Mouse (Mus musculus) right cerebral cortex, adult 18-20 months (tissue): ENCODE measurements around the gene Pccb.

ENCODE experiments used
- DNase-seq: peaks from one replicate; pipeline ENCODE4 v3.0.0; 2022; ENCODE audit warnings: mixed read lengths

The Pccb gene

DNA sequence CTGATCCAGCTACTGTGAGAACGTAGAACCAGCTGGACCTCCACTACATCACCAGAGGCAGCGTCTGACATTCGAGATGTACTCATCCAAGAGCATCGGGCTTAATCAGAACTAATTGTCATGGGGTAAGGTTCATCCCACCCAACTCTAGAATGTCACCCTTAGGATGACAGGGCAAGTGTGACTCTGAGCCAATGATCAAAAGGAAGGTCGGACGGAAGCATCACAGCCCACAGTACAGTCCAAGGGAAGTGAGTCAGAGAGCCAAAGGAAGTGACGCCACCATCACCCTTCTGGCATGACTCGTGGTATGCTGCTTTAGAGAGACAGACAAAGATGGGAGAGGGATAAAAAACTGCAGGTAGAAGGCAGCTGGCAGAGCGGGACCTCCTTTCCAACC lies 7.6 kb upstream of the Pccb start:
- no peak for DNase-seq

DNA sequence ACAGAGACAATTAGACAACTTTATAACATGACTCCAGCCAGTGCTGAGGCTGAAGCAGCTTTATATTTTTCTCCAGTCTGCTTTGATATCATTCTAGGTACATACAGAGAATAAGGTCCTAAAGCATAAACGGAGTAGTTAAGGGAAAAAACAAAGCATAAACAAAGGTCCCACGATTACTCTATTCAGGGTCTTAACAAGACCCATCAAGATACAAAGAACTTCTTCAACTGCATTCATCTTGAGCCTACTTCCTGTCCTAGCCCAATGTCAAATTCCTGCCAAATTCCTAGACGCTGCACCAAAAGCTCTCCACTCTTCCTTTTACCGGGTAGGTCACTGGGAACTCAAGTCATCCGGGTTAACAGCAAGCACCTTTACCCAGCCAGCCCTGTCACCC lies 6.8 kb upstream of the Pccb start:
- DNase-seq, result no peak

- DNase-seq, result no peak
These were observed 3.9 kb upstream of the Pccb start for GRCm38 (mm10) chr9:101038634-101039033.

- no peak for DNase-seq
These were observed 2.7 kb upstream of the Pccb start for GRCm38 (mm10) chr9:101037396-101037795.

DNA sequence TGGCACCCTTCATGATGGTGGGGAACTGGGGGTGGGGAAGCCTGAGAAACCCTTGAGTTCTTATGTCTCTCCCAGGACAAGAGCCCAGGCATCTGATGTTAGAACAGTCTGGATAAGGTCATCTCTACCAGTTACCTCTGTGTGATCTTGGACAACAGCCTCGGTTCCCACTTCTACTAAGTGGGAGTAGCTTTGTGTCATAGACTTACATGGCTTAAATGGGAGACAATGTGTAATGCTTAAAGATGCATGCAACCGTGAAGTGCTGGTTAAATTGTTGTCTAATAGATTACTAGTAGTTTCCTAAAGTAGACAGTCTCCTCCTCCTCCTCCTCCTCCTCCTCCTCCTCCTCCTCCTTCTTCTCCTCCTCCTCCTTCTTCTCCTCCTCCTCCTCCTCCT lies 2.2 kb upstream of the Pccb start:
- DNase-seq, result no peak

DNA sequence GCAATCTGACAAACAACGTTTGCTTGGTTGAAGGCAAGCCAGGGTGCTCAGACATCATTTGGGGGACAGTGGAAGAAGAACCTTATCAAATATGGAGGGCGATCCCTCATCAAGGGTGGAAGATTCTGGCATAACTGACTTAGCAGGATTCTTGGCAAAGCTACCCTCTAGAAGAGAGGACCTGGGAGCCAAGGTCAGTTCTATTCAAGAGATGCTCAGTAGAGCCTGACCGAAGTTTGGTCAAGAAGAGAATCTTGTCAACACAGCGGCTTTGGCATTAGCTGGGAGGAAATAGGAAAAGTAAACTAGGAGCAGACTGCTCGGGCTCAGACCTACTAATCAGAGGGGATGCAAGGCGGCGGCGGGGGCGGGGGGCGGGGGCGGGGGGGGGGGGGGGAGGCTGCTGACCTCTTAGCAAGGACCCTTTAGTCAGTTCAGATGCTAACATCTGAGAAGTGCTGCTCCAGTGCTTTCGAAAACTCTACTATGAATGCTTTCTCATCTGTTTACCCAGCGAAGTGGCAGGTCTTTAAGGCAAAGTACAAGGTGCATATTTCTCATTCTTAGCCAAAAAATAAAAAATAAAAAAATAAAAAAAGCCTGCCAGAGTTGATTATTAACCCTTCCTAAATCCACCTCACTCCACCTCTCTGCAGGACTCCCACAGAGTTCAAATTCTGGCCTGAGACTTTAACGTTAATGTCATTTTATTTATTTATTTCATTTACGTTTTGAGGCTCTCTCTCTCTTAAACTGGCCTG lies 1.3 kb upstream of the Pccb start:
- DNase-seq, result no peak

DNA sequence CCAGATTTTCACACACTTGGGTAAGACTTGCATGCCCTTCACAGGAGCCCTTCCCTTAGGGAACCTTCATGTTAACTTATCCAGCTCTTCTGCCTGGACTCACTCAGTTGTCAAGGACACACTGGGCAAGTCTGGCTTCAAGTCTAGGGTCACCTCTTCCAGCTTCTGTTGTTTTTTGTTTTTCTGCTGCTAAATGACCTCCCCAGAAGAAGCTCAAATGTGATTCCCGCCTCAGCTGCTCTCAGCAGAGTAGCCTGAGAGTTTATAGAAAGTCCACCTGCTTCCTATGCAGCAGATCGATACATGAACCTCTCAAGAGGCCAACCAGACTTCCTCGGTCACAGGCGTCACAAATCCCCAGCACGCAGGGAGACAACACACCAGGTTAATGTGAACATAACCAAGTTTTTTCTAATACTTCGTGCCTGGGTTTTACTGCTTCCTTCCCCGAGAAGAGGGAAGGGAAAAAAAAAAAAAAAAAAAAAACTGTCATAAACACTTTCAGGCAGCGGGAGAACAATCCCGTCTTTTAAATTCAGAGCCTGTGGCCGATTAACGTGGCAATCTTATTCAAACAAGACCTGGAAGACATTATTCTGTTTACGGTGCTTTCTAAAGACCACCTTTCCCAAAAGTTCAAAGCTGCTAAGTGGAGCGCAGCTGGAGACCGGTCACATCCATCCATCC lies 794 bp downstream of the Pccb start:
- DNase-seq, result no peak

GRCm38 (mm10) chr9:101018768-101019167 lies 15.9 kb downstream of the Pccb start:
- DNase-seq, result no peak

GRCm38 (mm10) chr9:101017734-101018516 lies 16.8 kb downstream of the Pccb start:
- DNase-seq, result no peak

DNA sequence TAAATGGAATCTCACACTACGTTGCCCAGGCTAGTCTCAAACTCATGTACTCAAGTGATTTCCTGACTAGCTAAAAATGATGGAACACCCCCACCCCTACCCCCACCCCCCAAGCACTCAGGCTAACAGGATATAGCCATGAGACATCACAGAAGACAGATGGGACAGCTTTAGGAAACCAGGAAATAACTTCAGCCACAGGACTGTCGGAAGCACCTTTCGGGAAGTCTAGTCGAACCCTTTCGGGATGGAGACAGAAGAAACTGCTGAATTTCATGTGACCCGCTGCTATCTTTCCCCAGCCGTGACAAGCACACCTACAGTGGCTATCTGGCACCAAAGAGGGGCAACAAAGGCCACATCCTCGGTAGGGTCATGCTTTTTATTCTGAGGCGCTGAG lies 19.4 kb downstream of the Pccb start:
- no peak for DNase-seq

GRCm38 (mm10) chr9:101012433-101012832 lies 22.3 kb downstream of the Pccb start:
- DNase-seq, result no peak

- DNase-seq, result no peak
These were observed 28.8 kb downstream of the Pccb start for GRCm38 (mm10) chr9:101005866-101006265.

- DNase-seq, result no peak
These were observed 31.4 kb downstream of the Pccb start for GRCm38 (mm10) chr9:101003302-101003701.

- no peak for DNase-seq
These were observed 31.9 kb downstream of the Pccb start for GRCm38 (mm10) chr9:101002841-101003240.

- DNase-seq, result no peak
These were observed 32.6 kb downstream of the Pccb start for GRCm38 (mm10) chr9:101002053-101002452.

DNA sequence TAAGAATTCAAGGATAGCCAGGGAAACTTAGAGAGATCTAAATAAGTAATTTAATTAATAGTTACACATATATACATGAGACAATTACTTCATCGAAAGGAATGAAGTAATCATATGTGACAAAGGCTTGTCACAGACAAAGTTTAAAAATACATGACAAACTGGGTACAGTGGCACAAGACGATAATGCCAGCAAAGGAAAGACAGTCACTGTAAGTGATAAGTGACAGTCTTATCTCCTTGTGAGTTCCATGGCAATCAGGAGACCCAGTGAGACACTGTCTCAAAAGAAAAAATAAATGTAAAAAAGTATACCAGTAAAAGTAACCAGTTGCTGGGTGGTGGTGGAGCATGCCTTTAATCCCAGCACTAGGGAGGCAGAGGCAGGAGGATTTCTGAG lies 37.6 kb downstream of the Pccb start:
- no peak for DNase-seq

- no peak for DNase-seq
These were observed 40.8 kb downstream of the Pccb start for GRCm38 (mm10) chr9:100993937-100994336.

GRCm38 (mm10) chr9:100992191-100992590 lies 42.5 kb downstream of the Pccb start:
- DNase-seq, result no peak

GRCm38 (mm10) chr9:100991321-100991720 lies 43.4 kb downstream of the Pccb start:
- DNase-seq, result no peak

DNA sequence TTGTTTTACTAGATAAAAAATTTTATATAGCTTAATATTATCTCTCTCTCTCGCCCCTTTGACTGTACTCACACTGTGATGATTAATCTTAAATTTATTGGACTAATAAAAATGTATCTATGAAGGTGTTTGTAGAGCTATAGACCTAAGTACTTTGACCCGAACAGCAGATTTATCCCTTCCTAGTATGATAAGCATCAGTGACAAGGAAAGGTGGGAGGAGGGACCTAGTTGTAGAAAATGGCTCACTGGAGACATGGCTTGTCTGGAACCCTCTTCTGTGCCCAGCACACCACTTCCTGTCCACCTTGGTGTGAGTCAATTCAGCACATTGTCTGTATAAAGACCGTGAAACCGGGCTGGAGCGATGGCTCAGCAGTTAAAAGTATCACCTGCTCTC lies 44.1 kb downstream of the Pccb start:
- no peak for DNase-seq

DNA sequence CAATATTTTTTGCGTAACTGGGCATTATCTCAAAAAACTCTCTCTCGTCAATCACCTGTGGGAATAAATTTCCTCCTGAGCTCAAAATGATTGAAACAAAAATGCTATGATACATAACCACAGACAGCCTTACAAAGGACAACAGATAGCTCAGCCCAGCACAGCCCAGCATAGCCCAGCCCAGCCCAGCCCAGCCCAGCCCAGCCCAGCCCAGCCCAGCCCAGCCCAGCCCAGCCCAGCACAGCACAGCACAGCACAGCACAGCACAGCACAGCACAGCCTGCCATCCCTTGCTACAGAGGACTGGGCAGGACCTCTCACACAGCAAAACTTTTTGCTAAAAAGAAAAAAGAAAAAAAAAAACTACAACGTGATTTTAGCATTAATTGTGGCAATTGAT lies 46.8 kb downstream of the Pccb start:
- no peak for DNase-seq

GRCm38 (mm10) chr9:100987006-100987405 lies 47.7 kb downstream of the Pccb start:
- no peak for DNase-seq

- no peak for DNase-seq
These were observed 50.1 kb downstream of the Pccb start for GRCm38 (mm10) chr9:100984381-100985310.
